Mouse (Mus musculus) olfactory bulb, adult 2 months (tissue): ENCODE measurements around the gene Pdgfra. TPM values are rescaled to one million over a fixed set of nuclear protein-coding genes. Genes with fewer than 3 reads are reported as not detected.

Source experiments
- H3K27ac ChIP-seq: fragments of 200-500 bp; 2 replicates; pipeline ENCODE4 v1.5.1; 2012; ENCODE audit warnings: low read depth, low read length; ENCODE audit not compliant: insufficient read depth
- H3K4me1 ChIP-seq: fragments of 200-500 bp; 2 replicates; pipeline ENCODE4 v1.6.1; 2012; ENCODE audit warnings: low read length; ENCODE audit not compliant: control insufficient read depth, insufficient read depth
- H3K4me3 ChIP-seq: fragments of 200-500 bp; 2 replicates; pipeline ENCODE4 v1.5.1; 2012; ENCODE audit warnings: mild to moderate bottlenecking, low read depth, low read length, moderate library complexity; ENCODE audit not compliant: insufficient read depth
- CTCF ChIP-seq: fragments of 200-500 bp; IDR thresholded peaks from 2 replicates; pipeline ENCODE4 v1.5.1; 2012; ENCODE audit warnings: low read depth, mild to moderate bottlenecking, low read length, moderate library complexity; ENCODE audit not compliant: insufficient read depth
- POLR2A ChIP-seq: fragments of 200-500 bp; IDR thresholded peaks from 2 replicates; pipeline ENCODE4 v1.6.1; 2012; ENCODE audit warnings: mild to moderate bottlenecking, low read depth, low read length, moderate library complexity; ENCODE audit not compliant: insufficient read depth
- WGBS: fragments of 180-500 bp; shearing (Covaris S2); methylation state at CpG from one replicate; pipeline ENCODE4 v1.1.7; 2018; 5-methylcytosine and 5-hydroxymethylcytosine counted together
- polyA plus RNA-seq: library from polyadenylated mRNA; stranded (reverse); fragments of >200 nt; gene quantifications from 2 replicates; pipeline ENCODE4 v1.2.4, GENCODE M21; 2012; ENCODE audit warnings: low replicate concordance; ENCODE audit not compliant: missing spikeins, insufficient read depth, insufficient read length

Gene Pdgfra
- polyA plus RNA-seq, 1 experiment = not detected

- WGBS = 75% methylated on average over 23 of the region's 23 CpGs
- TF ChIP-seq CTCF (no peak), POLR2A (no peak)
Measured at GRCm38 (mm10) chr5:75163289-75163951, 11.3 kb downstream of the Pdgfra start.

GRCm38 (mm10) chr5:75164688-75165087 is 12.6 kb downstream of the Pdgfra start:
- Histone ChIP-seq H3K4me3 (no peak overlapping the region), H3K4me1 (peaks cover 3% of the 10 kb centered on the region; the same call in 1 of the 2 replicates), H3K27ac (no peak overlapping the region)
- 81% methylated on average over 4 of the region's 4 CpGs for WGBS
- TF ChIP-seq CTCF (no peak), POLR2A (no peak)

More at GRCm38 (mm10) chr5:75163289-75163951, 11.3 kb downstream of the Pdgfra start:
- Histone ChIP-seq H3K4me3 (no peak overlapping the region), H3K27ac (no peak overlapping the region), H3K4me1 (peaks cover 3% of the 10 kb centered on the region; the same call in 1 of the 2 replicates)

- WGBS = 71% methylated on average over 6 of the region's 6 CpGs
- TF ChIP-seq POLR2A (no peak), CTCF (no peak)
- no peak overlapping the region for H3K27ac ChIP-seq
- no peaks in the 10 kb centered on the region for H3K4me1 ChIP-seq
- H3K4me3 ChIP-seq = no peak overlapping the region
Measured at GRCm38 (mm10) chr5:75169837-75170236, 17.7 kb downstream of the Pdgfra start.

- Histone ChIP-seq H3K4me3 (no peak overlapping the region), H3K27ac (no peak overlapping the region), H3K4me1 (no peaks in the 10 kb centered on the region)
- WGBS = 44% methylated on average over 10 of the region's 10 CpGs
- no peak for TF ChIP-seq CTCF
- TF ChIP-seq POLR2A = no peak
Measured at GRCm38 (mm10) chr5:75171859-75172258, 19.8 kb downstream of the Pdgfra start.

- 71% methylated on average over 10 of the region's 10 CpGs for WGBS
- Histone ChIP-seq H3K27ac (no peak overlapping the region), H3K4me1 (peaks cover 6% of the 10 kb centered on the region; the same call in 1 of the 2 replicates), H3K4me3 (no peak overlapping the region)
- TF ChIP-seq POLR2A = no peak
- no peak for TF ChIP-seq CTCF
Measured at GRCm38 (mm10) chr5:75179249-75179648, 27.2 kb downstream of the Pdgfra start.

GRCm38 (mm10) chr5:75179726-75180290 is 27.7 kb downstream of the Pdgfra start:
- 50% methylated on average over 12 of the region's 12 CpGs for WGBS

GRCm38 (mm10) chr5:75183653-75184052 is 31.6 kb downstream of the Pdgfra start:
- Histone ChIP-seq H3K27ac (no peak overlapping the region), H3K4me1 (peaks cover 8% of the 10 kb centered on the region; the same call in 1 of the 2 replicates), H3K4me3 (no peak overlapping the region)
- 77% methylated on average over 6 of the region's 6 CpGs for WGBS
- no peak for TF ChIP-seq POLR2A
- no peak for TF ChIP-seq CTCF

More at GRCm38 (mm10) chr5:75179726-75180290, 27.7 kb downstream of the Pdgfra start:
- TF ChIP-seq CTCF (no peak), POLR2A (no peak)
- no peak overlapping the region for H3K4me3 ChIP-seq
- H3K4me1 ChIP-seq = peaks cover 8% of the 10 kb centered on the region; the same call in 1 of the 2 replicates
- no peak overlapping the region for H3K27ac ChIP-seq

GRCm38 (mm10) chr5:75184112-75184511 is 32.0 kb downstream of the Pdgfra start:
- H3K4me1 ChIP-seq = peaks cover 8% of the 10 kb centered on the region; the same call in 1 of the 2 replicates
- no peak for TF ChIP-seq POLR2A
- TF ChIP-seq CTCF = no peak
- 82% methylated on average over 5 of the region's 5 CpGs for WGBS
- H3K4me3 ChIP-seq = no peak overlapping the region
- H3K27ac ChIP-seq = no peak overlapping the region

- Histone ChIP-seq H3K27ac (no peak overlapping the region), H3K4me3 (no peak overlapping the region), H3K4me1 (peaks cover 6% of the 10 kb centered on the region; the same call in 1 of the 2 replicates)
- 74% methylated on average over 7 of the region's 7 CpGs for WGBS
- TF ChIP-seq CTCF = no peak
- TF ChIP-seq POLR2A = no peak
Measured at GRCm38 (mm10) chr5:75184693-75185235, 32.7 kb downstream of the Pdgfra start.
